Mouse (Mus musculus) left cerebral cortex, adult 8-10 months (tissue): ENCODE measurements at regions not wholly inside any gene's neighbourhood (a gene's known extent, or its start where the extent isn't known, plus 50 kb on each side); places are given as distances from the start of the nearest gene placed in this dataset.
A peak's percentile ranks its signal among the peaks of the same experiment; 100 is the strongest.

Experiments used
- DNase-seq, 2 experiments: peaks; one replicate each; pipeline ENCODE4 v3.0.0; 2022; ENCODE audit warnings: low spot score in 2 of 2

DNA sequence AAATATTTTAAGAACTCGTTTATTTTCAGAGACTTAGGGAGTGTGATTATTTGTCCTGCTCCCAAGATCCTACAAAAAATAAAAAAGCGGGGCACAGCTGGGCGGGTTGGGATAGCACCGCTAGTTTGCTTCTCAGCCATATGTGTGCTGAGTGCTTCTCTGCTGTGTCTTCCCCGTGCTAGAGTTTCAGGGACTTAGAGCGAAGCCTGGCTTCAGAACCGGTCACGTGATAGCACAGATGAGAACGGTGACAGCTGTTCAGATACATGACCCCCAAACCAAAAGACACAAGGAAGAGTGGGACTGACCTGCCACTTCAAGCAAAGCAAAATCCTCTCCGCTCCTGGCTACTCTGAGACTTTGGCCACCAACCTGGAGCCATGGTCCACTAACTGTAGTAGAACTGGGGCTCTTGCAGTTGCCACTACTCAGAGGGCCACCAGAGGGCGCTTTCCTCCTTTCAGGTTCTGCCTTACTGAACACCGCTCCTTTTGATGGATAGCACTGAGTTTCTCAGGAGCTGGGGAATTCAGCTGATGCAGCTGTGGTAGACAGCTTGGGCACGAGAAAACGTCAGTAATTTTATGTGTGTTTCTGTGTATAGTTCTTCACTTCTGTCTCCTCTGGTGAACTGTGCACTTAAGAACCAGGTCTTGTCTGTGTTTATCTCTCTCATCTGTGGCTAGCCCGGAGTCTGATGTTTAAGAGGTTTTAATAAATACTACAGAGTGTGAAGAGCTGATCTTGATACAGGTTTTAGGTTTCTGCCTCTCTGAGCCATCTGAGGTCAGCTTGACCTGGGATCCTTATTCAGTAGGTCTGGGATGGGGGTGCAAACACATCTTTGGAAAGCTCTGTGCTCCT is 99.4 kb upstream of the Pgrmc2 start:
- peak; percentile 59 to 72 for DNase-seq

DNA sequence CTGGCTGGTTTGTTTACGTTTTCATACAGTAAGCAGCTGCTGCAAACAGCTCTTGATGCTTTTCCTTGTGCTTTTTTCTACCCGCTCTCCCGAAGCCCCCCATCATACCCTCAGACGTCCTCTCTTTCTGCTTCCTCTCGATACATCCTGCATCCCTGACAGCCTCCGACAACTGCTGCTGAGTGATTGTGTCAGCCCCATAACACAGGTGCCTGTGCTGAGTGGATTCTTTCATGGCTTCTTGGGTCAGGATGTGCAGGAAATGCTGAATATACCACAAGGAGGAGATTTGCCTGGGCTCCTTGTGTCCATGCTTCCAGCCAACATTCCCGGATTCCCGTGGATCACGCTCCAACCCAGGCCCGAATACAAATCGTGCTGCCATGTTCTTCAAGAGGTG is 98.6 kb upstream of the Pgrmc2 start:
- no peak for DNase-seq

DNA sequence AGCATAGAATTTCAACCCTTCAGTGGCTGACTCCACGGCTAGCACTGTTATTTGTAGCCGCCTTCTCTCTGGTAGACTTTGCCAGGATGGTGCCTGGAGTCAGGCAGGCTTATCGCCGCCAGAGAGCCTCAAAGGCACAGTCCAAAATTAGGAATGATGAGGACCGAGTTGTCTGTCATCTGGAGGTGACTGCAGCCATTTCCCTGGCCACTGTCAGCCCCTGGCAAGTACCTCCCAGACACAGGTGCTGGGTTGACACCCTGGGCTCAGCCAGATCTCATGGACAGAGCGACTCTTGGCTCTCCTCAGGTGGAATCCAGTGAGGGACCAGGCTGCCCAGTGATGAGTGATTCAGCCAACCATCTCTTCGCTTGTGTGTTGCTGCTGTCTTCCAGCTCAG is 98.1 kb upstream of the Pgrmc2 start:
- DNase-seq, result no peak

DNA sequence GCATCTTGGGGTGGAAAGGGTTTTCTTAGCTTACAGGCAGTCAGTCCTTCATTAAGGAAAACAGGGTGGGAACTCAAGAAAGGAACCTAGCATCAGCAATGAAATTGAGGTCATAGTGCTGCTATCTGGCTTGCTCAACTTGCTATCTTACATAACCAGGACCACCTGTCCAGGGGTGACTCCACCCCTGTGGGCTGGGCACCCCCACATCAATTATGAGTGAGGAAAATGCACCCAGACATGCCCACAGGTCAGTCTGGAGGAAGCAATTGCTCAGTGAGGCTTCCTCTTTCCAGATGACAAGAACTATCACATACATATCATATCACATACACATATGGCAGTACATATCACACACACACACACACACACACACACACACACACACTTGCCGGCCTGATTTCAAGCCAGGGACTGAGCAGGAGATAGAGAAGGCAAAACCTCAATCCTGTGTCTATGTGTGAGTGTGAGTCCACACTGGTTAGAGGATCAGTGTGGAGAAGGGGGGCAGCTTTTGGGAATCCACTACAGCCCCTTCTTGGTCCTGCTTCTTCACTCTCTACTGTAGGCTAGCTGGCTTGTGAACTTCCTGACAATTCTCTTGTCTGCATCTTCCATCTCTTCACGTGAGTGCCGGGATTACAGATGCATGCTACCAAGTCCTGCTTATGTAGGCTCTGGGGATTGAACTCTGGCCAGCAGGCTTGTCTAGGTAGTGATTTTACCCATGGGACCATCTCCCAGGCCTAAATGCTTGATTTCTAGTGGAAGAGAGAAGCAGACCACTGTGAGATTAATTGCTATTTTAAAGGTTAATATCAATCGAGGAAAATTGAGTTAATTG is 96.4 kb upstream of the Pgrmc2 start:
- DNase-seq, result no peak

DNA sequence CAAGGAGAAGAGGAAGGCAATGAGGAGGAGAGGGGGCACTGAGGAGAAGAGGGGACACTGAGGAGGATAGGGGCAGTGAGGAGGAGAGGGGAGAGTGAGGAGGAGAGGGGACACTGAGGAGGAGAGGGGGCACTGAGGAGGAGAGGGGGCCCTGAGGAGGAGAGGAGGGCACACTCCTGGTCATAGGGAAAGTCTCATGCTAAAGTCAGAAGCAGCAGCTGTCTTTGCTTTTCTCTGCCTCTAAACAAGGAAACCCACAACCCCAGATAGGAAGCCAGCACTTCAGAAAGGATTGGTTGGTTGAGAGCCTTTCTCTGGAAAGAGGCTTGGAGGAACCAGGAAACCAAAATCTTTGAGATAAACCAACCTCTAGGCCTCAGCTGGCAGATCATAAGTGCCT is 94.3 kb upstream of the Pgrmc2 start:
- no peak for DNase-seq

DNA sequence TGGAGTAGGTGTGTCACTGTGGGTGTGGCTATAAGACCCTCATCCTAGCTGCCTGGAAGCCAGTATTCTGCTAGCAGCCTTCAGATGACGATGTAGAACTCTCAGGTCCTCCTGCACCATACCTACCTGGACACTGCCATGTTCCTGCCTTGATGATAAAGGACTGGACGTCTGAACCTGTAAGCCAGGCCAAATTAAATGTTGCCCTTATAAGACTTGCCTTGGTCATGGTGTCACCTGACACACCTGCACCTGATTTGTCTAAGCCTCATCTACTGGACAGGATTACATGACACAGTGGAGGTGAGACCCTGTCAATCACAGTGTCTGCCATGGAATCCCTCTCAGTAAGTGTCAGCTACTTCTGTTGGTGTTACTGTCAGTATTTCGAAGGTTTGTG is 92.5 kb upstream of the Pgrmc2 start:
- DNase-seq, result no peak

DNA sequence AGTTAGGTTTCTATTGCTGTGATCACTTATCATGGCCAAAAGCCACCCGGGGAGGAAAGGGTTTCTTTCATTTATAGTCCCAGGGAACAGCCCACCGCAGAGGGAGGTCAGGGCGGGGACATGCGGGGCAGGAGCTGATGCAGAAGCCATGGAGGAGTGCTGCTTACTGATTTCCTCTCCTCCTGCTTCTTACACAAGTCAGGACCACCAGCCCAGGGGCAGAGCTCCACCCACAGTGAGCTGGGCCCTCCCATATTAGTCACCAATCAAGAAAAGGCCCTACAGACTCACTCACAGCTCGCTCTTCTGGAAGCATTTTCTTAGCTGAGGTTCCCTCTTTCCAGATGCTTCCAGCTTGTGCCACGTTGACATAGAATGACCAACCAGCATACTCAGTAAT is 90.7 kb upstream of the Pgrmc2 start:
- no peak for DNase-seq

DNA sequence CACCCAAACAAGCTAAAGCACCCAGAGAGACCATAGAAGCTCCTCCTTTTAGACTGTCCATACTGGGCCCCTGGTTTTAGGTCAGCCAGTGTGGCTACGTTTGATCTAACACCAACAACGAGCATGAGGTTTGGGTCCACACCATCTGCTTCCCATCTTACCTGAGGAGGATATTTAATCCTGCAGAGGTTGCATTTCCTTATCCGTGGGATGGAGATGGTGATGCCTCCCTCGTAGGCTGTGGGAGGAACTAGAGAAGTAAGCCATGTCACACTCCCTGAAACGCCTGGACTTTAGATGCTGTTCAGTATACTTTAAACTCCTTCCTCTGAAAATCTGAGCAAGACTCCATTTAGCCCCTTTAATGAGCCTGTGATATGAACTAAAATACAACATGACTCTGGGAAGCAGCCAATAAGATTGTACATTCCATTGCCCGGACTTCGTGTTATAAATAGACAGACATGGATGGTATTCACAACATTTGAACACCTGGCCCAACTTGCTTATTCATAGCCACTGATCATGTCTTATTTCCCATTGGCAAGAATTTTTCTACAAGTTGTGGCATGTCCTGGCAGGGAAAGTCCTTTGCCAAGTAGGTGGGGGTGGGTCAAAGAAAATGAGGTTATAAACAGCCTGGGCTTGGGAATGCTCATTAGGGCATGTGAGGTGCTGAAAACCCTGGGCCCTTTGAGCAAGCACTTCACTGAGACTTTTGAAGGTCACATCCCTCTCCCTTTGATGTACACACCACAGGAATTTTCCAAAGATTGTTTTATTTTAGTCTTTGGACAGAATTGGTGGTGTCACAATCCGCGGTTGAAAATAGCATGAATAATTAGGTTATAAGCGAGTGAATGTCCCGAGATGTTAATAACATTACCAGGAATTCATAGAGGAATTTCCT is 89.7 kb upstream of the Pgrmc2 start:
- no peak for DNase-seq

DNA sequence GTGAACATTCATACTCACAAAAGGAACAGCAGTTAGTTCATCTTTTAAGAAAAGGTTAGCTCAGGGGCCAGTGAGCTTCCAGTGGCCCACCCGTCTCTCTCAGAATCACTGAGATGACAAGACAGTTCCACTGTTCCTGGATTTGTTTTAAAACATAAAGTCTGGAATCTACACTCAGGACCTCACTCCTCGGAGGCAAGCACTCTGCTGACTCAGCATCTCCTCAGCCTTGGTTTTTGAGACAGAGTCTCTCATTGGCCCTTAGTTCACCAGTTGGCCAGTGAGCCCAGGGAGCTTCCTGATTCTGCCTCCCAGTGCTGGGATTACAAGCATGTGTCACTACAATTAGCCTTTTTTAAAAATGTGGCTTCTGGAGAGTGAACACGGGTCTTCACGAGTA is 88.9 kb upstream of the Pgrmc2 start:
- no peak for DNase-seq

DNA sequence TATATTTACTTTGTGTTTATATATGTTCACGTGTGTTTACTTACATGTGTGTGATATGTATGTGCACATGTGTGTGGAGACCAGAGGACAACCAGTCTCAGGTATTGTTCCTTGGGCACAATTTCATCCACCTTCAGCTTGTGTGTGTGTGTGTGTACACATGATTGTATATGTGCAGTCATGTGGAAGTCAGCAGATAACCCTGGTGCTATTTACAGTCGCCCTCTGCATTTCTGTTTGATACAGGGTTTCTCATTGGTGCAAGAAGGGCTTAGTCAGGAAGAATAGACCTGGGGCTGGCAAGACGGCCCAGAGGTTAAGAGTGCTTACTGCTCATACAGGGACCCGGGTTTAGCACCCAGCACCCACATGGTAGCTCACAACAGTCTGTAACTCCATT is 88.5 kb upstream of the Pgrmc2 start:
- DNase-seq, result no peak

DNA sequence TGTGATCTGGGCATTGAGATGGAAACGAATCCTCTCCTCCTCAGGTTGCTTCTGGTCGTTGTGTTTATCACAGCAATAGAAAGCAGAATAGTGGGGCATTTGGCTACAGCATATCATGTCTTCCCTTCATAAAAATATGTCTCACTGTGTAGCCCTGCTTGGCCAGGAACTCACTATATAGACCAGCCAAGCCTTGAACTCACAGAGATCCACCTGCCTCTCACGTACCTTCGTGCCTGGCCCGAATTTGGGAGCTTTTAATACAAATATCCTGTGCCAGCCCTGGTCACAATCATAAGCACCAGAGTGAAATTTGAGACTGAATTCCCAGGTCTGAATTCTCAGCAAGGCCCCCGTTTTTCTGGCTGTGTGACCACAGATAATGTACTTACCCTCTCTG is 87.7 kb upstream of the Pgrmc2 start:
- DNase-seq, result no peak

DNA sequence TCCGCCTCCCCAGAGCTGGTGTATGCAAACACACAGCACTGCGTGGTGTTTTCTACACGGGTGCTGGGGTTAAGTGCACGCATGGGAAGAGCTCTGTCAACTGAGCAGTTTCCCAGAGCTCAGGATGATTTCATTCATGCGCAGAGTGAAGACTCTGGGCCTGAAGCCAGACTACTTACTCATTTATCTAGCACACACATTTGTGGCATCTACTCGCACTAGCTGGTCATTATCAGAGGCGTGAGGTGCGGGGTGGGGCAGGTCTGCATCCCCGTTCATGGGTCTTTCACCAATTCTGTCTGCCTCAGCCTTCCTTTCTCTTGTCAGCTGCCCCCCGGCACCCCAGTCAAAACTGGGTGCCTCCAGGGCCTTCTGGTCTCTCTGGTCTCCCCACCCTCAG is 86.6 kb upstream of the Pgrmc2 start:
- no peak for DNase-seq

DNA sequence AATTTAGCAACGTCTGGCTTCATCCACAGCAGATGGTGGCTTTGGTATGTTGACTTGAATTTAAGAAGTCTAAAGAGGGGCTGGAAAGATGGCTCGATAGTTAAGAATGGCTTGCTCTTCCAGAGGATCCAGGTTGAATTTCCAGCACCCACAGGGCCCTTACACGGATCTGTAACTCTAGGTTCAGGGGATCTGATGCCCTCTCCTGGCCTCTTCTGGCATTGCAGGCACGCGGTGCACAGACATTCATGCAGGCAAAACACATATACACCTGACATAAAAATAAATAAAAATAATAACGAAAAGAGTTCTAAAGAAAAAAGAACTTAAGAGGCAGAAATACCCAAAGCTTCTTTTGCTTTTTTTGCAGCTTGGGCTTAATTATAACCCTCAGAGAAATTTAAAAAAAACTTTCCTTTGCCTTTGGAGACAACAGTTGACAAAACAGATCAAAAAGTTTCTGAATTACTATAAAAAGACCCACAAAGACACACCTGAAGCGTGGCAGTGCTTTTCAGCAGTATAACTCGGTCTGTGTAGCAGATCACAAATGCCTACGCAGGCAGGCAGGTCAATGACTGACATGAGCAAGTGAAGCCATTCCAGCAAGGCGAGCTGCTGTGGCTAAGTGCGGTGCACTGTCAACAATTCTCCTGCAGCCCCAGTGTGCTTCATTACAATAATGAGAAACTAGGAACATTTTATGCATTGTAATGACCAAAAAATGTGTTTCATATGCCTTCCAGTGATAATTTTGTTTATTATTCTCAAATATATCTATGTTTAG is 85.5 kb upstream of the Pgrmc2 start:
- no peak for DNase-seq

DNA sequence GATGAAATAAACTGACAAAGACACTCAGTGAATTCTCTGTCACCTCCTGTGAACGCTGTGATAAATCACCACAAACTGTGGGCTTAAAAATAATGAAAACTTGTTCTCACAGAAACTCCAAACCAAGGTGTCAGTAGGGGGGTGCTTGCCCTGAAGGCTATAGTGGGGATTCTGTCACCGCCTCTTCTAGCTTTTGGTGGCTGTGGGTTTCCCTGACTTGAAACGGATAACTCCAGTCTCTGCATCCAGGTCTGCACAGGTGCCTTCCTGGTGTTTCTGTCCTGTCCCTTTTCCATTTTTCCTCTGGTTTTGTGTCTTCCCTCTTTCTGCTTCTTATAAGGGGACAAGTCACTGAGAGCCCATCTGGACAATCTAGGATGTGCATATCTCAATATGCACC is 84.6 kb upstream of the Pgrmc2 start:
- DNase-seq, result no peak

DNA sequence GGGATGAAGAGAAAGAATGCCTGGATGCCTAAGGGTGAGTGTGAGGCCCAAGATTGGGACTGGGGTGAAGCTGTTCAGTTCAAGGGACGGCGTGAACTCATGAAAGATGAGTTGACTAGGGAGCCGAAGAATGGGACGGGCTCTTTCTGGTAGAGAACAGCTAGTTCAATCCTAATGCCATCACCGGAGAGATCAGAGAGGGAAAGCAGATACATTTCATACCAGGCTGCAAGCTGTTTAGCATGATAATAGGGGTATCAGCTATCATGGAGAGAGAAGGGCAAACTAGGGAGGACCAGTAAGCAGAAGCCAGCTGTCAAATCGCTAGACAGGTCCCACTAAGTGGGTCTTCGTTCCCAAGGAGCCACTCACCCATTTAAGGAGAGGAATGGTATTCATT is 81.9 kb upstream of the Pgrmc2 start:
- no peak for DNase-seq

DNA sequence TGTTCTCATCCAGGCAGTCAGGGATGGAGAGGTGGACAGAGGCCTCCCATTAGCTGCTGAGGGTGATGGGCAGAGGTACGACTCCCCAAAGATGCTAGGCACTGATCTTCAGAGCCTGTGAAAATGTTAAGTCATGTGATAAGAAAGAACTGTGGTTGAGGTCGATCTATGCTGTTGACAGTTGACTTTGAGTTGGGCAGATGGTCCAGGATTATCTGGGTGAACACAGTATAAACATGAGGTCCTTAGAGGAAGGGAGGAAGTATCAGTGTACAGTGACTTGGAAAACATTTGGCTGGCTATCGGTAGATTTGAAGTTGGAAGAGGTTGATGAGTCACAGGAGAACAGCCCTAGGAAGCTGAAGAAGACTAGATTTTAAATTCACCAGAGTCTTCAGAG is 80.9 kb upstream of the Pgrmc2 start:
- DNase-seq, result no peak

DNA sequence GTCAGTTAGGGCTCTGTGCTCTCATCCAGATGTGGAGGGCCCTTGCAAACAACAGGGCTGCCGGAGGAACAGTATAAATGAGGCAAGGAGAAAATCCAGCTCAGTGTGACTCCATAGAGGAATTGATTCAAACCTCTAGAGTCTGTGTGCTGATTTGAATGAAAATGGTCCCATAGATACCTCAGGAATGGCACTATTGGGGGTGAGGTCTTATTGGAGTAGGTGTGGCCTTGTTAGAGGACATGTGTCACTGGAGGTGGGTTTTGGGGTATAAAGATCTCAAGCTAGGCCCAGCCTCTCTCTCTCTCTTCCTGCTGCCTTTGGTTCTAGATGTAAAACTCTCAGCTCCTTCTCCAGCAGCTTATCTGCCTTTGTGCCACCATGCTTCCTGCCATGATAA is 79.7 kb upstream of the Pgrmc2 start:
- DNase-seq, result no peak

DNA sequence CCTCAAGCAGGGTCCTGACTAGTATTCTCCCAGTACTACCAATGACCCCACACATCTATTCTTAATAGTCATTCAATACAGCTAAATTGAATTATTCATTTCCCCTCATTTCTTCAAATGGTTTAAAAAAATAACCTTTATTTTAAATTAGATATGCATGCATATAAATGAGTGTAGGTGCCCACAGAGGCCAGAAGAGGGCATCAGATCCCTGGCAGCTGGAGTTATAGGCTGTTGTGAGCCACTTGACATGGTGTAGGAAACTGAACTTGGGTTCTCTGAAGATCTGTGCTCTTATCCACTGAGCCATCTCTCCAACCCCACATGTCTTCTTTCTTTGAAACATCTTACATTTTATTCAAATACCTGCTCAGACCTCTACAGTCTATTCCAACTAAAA is 77.8 kb upstream of the Pgrmc2 start:
- DNase-seq, result no peak

DNA sequence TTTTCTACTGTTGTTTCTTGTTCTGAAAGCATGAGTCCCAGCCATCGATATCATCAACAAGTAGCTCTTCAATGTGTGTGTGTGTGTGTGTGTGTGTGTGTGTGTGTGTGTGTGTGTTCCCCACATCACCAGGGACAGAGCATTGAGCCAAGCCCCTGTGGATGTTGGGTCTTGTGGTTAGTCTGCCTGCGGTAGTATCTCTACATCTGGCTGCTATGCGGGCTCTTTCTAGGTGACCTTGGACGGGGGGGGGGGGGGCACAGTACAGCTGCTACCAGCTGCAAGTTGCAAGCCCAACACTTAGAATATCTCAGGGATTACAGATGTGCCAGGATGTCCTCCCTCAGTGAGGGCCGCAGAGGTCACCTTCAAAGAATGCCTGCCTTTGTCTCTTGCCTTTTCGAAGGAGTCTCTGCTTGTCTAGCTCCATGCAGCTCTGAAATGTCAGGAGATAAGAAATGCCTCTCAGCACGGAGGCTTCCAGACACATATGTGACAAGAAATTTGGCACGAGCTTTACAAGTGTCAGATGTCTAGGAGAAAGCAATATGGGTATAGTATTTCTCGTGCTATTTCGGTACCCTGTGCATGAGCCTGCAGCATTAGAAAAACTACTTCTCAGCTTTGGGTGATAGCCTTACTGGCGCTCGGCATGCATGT is 75.6 kb upstream of the Pgrmc2 start:
- peak in 1 of 2 experiments; percentile 12 for DNase-seq

DNA sequence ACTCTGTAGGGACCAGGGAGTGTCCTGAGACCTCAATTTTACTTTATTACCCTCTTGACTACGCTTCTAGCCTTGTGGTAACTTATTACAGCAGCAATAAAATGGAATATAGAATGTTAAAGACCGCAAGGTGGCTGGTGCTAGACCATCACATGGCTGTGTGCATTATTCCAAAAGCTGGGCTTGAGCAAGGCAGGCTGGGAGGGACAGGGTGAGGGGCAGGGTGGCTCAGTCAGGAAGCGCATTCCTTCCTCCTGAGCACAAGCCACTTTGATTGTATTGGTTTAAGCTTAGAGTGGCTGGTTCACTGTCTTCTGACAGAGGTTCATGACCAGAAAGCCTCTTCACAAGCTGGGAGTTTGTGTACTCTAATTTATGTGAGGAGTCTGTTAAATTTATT is 74.6 kb upstream of the Pgrmc2 start:
- no peak for DNase-seq
